Mouse (Mus musculus): ENCODE measurements at regions not wholly inside any gene's neighbourhood (a gene's known extent, or its start where the extent isn't known, plus 50 kb on each side); places are given as distances from the start of the nearest gene placed in this dataset.

- Histone ChIP-seq H3K27me3 (replicated peaks; ENCODE audit: insufficient read depth, low read length) (no peaks in the 10 kb centered on the region), H3K9ac (replicated peaks; ENCODE audit: low read depth) (no peak overlapping the region), H3K27ac (ENCODE audit: low read length) (no peak overlapping the region), H3K4me1 (ENCODE audit: insufficient read depth, low read depth, low read length) (no peaks in the 10 kb centered on the region), H3K4me3 (ENCODE audit: low read depth, low read length) (no peak overlapping the region), H3K4me2 (replicated peaks; ENCODE audit: low read depth, low read length) (no peak overlapping the region), H3K36me3 (ENCODE audit: insufficient read depth, low read length) (no peaks in the 10 kb centered on the region), H3K9me3 (ENCODE audit: low read length) (no peaks in the 10 kb centered on the region)
- no peak for DNase-seq (ENCODE audit: low spot score)
- WGBS = 81% methylated on average over 7 of the region's 7 CpGs
- TF ChIP-seq CTCF (IDR thresholded peaks at IDR 0.05) (no peak), EP300 (IDR thresholded peaks at IDR 0.05) (no peak)
- no peak for ATAC-seq
Measured at GRCm38 (mm10) chr10:87718491-87718890, 139.6 kb upstream of the Igf1 start.

- Histone ChIP-seq H3K4me3 (ENCODE audit: low read depth, low read length) (no peak overlapping the region), H3K27me3 (replicated peaks; ENCODE audit: insufficient read depth, low read length) (no peaks in the 10 kb centered on the region), H3K4me1 (ENCODE audit: insufficient read depth, low read depth, low read length) (no peaks in the 10 kb centered on the region), H3K4me2 (replicated peaks; ENCODE audit: low read depth, low read length) (no peak overlapping the region), H3K27ac (ENCODE audit: low read length) (no peak overlapping the region), H3K9me3 (ENCODE audit: low read length) (no peaks in the 10 kb centered on the region), H3K36me3 (ENCODE audit: insufficient read depth, low read length) (no peaks in the 10 kb centered on the region), H3K9ac (replicated peaks; ENCODE audit: low read depth) (no peak overlapping the region)
- DNase-seq (ENCODE audit: low spot score) (no peak), ATAC-seq (no peak)
- TF ChIP-seq EP300 (IDR thresholded peaks at IDR 0.05) (no peak), CTCF (IDR thresholded peaks at IDR 0.05) (no peak)
Measured at GRCm38 (mm10) chr10:87719978-87720377, 138.1 kb upstream of the Igf1 start.

DNA sequence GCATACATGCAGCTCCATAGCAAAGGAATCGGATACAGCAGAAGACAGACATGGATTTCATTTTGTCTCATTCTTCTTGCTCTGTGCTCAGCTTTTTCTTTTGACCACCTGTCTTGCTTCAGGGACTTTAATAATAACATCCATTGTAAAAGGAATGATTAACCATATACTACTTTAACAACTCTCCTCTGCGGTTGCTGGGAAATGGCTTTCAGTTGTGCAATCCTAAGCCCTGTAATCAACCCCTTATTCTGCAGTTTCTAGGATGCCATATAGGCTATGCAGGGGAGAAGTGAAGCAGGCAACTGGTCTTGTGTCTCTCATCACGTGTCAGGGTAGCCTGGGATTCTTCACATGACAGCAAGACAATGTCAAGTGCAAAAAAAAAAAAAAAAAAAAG lies 135.8 kb upstream of the Igf1 start:
- H3K27ac ChIP-seq (ENCODE audit: low read length) = no peak overlapping the region
- no peaks in the 10 kb centered on the region for H3K9me3 ChIP-seq (ENCODE audit: low read length)
- TF ChIP-seq EP300 (IDR thresholded peaks at IDR 0.05) (no peak), CTCF (IDR thresholded peaks at IDR 0.05) (no peak)
- H3K27me3 ChIP-seq (replicated peaks; ENCODE audit: insufficient read depth, low read length) = no peaks in the 10 kb centered on the region
- no peak overlapping the region for H3K4me2 ChIP-seq (replicated peaks; ENCODE audit: low read depth, low read length)
- WGBS = 55% methylated on average over 3 of the region's 3 CpGs
- ATAC-seq (no peak), DNase-seq (ENCODE audit: low spot score) (no peak)
- no peak overlapping the region for H3K4me3 ChIP-seq (ENCODE audit: low read depth, low read length)
- no peak overlapping the region for H3K9ac ChIP-seq (replicated peaks; ENCODE audit: low read depth)
- H3K4me1 ChIP-seq (ENCODE audit: insufficient read depth, low read depth, low read length) = no peaks in the 10 kb centered on the region
- no peaks in the 10 kb centered on the region for H3K36me3 ChIP-seq (ENCODE audit: insufficient read depth, low read length)

- Histone ChIP-seq H3K4me2 (replicated peaks; ENCODE audit: low read depth, low read length) (no peak overlapping the region), H3K36me3 (ENCODE audit: insufficient read depth, low read length) (no peaks in the 10 kb centered on the region), H3K9me3 (ENCODE audit: low read length) (no peaks in the 10 kb centered on the region), H3K4me1 (ENCODE audit: insufficient read depth, low read depth, low read length) (no peaks in the 10 kb centered on the region), H3K27me3 (replicated peaks; ENCODE audit: insufficient read depth, low read length) (no peaks in the 10 kb centered on the region), H3K9ac (replicated peaks; ENCODE audit: low read depth) (no peak overlapping the region), H3K27ac (ENCODE audit: low read length) (no peak overlapping the region), H3K4me3 (ENCODE audit: low read depth, low read length) (no peak overlapping the region)
- no peak for TF ChIP-seq CTCF (IDR thresholded peaks at IDR 0.05)
- no peak for TF ChIP-seq EP300 (IDR thresholded peaks at IDR 0.05)
- ATAC-seq = no peak
- WGBS = 81% methylated on average over 1 of the region's 1 CpGs
- DNase-seq (ENCODE audit: low spot score) = no peak
Measured at GRCm38 (mm10) chr10:87732658-87733057, 125.4 kb upstream of the Igf1 start.

DNA sequence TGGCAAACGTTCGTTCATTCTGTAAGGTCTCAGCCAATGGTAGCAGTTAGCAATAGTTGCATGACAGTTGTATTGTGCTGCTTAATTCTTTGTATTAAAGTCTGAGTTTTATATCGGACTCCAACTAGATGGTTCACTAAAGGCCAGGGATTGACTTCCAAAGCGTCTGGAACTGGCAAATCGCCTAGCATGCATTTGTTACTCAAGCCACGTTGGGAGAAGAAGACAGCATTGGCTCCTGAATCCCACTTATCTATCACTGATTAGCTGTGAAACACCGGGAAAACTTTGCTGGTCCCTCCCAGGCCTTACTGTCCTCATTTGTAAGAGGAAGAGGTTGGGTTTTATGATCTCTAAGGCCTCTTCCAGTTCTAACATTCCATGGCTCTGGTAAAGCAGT lies 124.8 kb upstream of the Igf1 start:
- ATAC-seq (no peak), DNase-seq (ENCODE audit: low spot score) (no peak)
- no peak overlapping the region for H3K9ac ChIP-seq (replicated peaks; ENCODE audit: low read depth)
- H3K36me3 ChIP-seq (ENCODE audit: insufficient read depth, low read length) = no peaks in the 10 kb centered on the region
- no peaks in the 10 kb centered on the region for H3K4me1 ChIP-seq (ENCODE audit: insufficient read depth, low read depth, low read length)
- no peaks in the 10 kb centered on the region for H3K9me3 ChIP-seq (ENCODE audit: low read length)
- TF ChIP-seq EP300 (IDR thresholded peaks at IDR 0.05) (no peak), CTCF (IDR thresholded peaks at IDR 0.05) (no peak)
- no peaks in the 10 kb centered on the region for H3K27me3 ChIP-seq (replicated peaks; ENCODE audit: insufficient read depth, low read length)
- no peak overlapping the region for H3K27ac ChIP-seq (ENCODE audit: low read length)
- no peak overlapping the region for H3K4me2 ChIP-seq (replicated peaks; ENCODE audit: low read depth, low read length)
- 59% methylated on average over 7 of the region's 7 CpGs for WGBS
- no peak overlapping the region for H3K4me3 ChIP-seq (ENCODE audit: low read depth, low read length)

GRCm38 (mm10) chr10:87740323-87740722 lies 117.7 kb upstream of the Igf1 start:
- 70% methylated on average over 8 of the region's 8 CpGs for WGBS
- Histone ChIP-seq H3K27me3 (replicated peaks; ENCODE audit: insufficient read depth, low read length) (no peaks in the 10 kb centered on the region), H3K4me2 (replicated peaks; ENCODE audit: low read depth, low read length) (no peak overlapping the region), H3K4me3 (ENCODE audit: low read depth, low read length) (no peak overlapping the region), H3K36me3 (ENCODE audit: insufficient read depth, low read length) (no peaks in the 10 kb centered on the region), H3K27ac (ENCODE audit: low read length) (no peak overlapping the region), H3K9ac (replicated peaks; ENCODE audit: low read depth) (no peak overlapping the region), H3K4me1 (ENCODE audit: insufficient read depth, low read depth, low read length) (no peaks in the 10 kb centered on the region), H3K9me3 (ENCODE audit: low read length) (no peaks in the 10 kb centered on the region)
- no peak for TF ChIP-seq EP300 (IDR thresholded peaks at IDR 0.05)
- TF ChIP-seq CTCF (IDR thresholded peaks at IDR 0.05) = no peak
- ATAC-seq = no peak
- no peak for DNase-seq (ENCODE audit: low spot score)

DNA sequence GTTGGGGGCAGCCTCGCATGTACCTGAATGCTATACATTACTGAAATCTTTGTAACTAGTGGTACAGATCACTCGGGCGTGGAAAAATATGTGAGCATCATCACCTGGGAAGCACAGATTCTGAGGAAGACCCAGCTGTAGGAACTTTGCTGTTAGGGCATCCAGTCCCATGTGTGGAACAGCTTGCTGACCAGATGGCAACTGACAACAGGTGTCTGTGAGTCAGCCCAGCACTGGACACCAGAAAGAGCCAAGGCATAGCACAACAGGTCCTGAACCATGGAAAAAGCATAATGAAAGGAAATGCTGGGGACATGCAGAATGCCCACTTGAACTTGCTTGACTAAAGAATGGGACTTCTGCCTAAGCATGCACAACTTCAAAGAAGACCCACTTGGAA lies 115.3 kb upstream of the Igf1 start:
- H3K4me1 ChIP-seq (ENCODE audit: insufficient read depth, low read depth, low read length) = no peaks in the 10 kb centered on the region
- no peak overlapping the region for H3K9ac ChIP-seq (replicated peaks; ENCODE audit: low read depth)
- no peaks in the 10 kb centered on the region for H3K9me3 ChIP-seq (ENCODE audit: low read length)
- H3K4me2 ChIP-seq (replicated peaks; ENCODE audit: low read depth, low read length) = no peak overlapping the region
- ATAC-seq = no peak
- no peaks in the 10 kb centered on the region for H3K36me3 ChIP-seq (ENCODE audit: insufficient read depth, low read length)
- 81% methylated on average over 3 of the region's 3 CpGs for WGBS
- TF ChIP-seq CTCF (IDR thresholded peaks at IDR 0.05) (no peak), EP300 (IDR thresholded peaks at IDR 0.05) (no peak)
- H3K4me3 ChIP-seq (ENCODE audit: low read depth, low read length) = no peak overlapping the region
- H3K27me3 ChIP-seq (replicated peaks; ENCODE audit: insufficient read depth, low read length) = no peaks in the 10 kb centered on the region
- DNase-seq (ENCODE audit: low spot score) = no peak
- no peak overlapping the region for H3K27ac ChIP-seq (ENCODE audit: low read length)
